Mouse (Mus musculus): ENCODE results near the gene Rnf24. TPM values are rescaled to one million over a fixed set of nuclear protein-coding genes. Genes with fewer than 3 reads are reported as not detected.
"Not testable (repeated sequence)": the region's sequence is repeated elsewhere in the genome, so short reads cannot be mapped to it uniquely, and the experiment has no call there.

The Rnf24 gene
- polyA plus RNA-seq, 1 experiment = not detected

DNA sequence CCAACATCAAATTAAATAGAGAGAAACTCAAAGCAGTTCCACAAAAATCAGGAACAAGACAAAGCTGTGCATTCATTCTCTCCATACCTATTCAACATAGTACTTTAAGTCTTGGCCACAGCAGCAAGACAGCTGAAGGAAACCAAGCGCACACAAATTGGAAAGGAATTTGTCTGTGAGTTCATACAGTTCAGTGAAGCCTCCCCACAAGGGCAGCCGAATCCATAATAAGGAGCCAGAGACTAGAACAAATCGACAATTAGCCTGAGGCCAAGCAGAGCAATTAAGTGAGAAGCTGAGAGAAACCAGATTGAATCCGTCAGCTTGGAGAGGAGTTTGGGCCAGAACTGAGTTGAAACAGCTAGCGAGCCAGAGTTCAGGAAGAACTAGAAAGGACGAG, 33.3 kb downstream of the Rnf24 start:
- Histone ChIP-seq H3K27me3 (ENCODE audit: control insufficient read depth) (no peaks in the 10 kb centered on the region), H3K9me3 (ENCODE audit: control insufficient read depth, low read length) (no peaks in the 10 kb centered on the region), H3K4me3 (replicated peaks) (no peak overlapping the region), H3K4me1 (ENCODE audit: control insufficient read depth) (peaks cover 4% of the 10 kb centered on the region), H3K36me3 (ENCODE audit: control insufficient read depth) (no peaks in the 10 kb centered on the region)
- TF ChIP-seq TAL1 (IDR thresholded peaks at IDR 0.05; ENCODE audit: low read length) (no peak), GATA1 (IDR thresholded peaks at IDR 0.05; ENCODE audit: low read length) (no peak)

DNA sequence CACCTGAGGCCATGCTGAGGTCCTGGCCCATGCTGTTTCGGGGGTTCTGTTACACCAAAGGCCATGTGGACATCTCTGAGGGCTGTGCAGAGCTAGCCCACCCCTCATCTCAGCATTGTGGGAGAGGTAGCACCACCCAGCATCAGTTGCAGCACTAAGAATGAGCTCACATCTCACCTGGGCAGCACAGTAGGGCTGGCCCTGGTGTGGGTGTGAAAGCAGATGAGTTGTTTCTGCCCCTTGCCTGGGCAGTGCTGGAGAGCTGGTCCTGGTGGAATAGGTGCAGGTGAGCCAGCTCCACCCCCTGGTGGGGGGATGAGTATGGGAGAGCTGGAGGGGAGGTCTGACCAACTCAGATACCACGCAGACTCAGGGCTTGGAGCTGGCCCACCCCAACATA, 36.5 kb downstream of the Rnf24 start:
- H3K9me3 ChIP-seq (ENCODE audit: control insufficient read depth, low read length) = no peaks in the 10 kb centered on the region
- no peak overlapping the region for H3K4me3 ChIP-seq (replicated peaks)
- no peaks in the 10 kb centered on the region for H3K4me1 ChIP-seq (ENCODE audit: control insufficient read depth)
- TF ChIP-seq TAL1 (IDR thresholded peaks at IDR 0.05; ENCODE audit: low read length) = no peak
- TF ChIP-seq GATA1 (IDR thresholded peaks at IDR 0.05; ENCODE audit: low read length) = no peak
- H3K36me3 ChIP-seq (ENCODE audit: control insufficient read depth) = no peaks in the 10 kb centered on the region
- no peaks in the 10 kb centered on the region for H3K27me3 ChIP-seq (ENCODE audit: control insufficient read depth)

DNA sequence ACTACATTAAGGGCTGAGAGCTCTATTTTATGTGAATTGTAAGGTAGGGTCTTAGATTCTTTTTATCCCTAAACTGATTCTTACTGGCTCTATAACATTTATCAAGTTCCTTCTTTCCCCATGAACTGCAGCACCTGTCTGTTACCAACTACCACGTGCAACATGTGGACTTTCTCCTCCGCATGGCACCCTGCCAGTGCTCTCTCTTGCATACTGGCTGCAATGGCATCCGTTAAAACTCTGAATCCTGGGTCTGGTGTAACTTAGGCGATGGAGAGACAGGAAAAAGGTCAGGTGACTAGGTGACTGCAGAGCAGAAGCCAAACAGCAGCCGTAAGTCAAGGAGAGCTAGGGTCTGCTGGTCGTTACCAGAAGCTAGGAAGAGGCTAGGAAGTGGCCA, 43.4 kb downstream of the Rnf24 start:
- no peaks in the 10 kb centered on the region for H3K4me1 ChIP-seq (ENCODE audit: control insufficient read depth)
- TF ChIP-seq TAL1 (IDR thresholded peaks at IDR 0.05; ENCODE audit: low read length) = no peak
- TF ChIP-seq GATA1 (IDR thresholded peaks at IDR 0.05; ENCODE audit: low read length) = no peak
- H3K27me3 ChIP-seq (ENCODE audit: control insufficient read depth) = no peaks in the 10 kb centered on the region
- no peak overlapping the region for H3K4me3 ChIP-seq (replicated peaks)
- H3K9me3 ChIP-seq (ENCODE audit: control insufficient read depth, low read length) = no peaks in the 10 kb centered on the region
- H3K36me3 ChIP-seq (ENCODE audit: control insufficient read depth) = no peaks in the 10 kb centered on the region

DNA sequence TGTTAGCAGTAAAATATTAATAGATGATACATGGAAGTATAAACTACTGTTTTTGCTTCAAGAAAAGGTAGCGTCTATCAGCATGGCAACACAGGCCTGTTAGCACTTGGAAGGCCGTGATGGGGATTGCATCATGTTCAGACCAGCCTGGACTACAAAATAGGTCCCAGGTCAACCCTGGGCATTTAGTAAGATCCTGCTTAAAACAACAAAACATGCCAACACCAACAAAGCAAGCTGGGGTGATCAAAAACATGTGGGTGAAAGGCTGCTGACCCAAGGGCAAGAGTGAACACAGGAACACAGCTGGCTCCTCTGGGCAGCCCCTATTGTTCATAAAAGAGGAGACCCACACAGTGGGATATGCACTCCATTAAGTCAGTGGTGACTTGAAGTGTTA, 44.9 kb downstream of the Rnf24 start:
- Histone ChIP-seq H3K36me3 (ENCODE audit: control insufficient read depth) (peaks cover 1% of the 10 kb centered on the region; the same call in 1 of the 2 replicates), H3K4me3 (replicated peaks) (no peak overlapping the region), H3K4me1 (ENCODE audit: control insufficient read depth) (no peaks in the 10 kb centered on the region), H3K27me3 (ENCODE audit: control insufficient read depth) (no peaks in the 10 kb centered on the region), H3K9me3 (ENCODE audit: control insufficient read depth, low read length) (no peaks in the 10 kb centered on the region)
- no peak for TF ChIP-seq GATA1 (IDR thresholded peaks at IDR 0.05; ENCODE audit: low read length)
- no peak for TF ChIP-seq TAL1 (IDR thresholded peaks at IDR 0.05; ENCODE audit: low read length)

DNA sequence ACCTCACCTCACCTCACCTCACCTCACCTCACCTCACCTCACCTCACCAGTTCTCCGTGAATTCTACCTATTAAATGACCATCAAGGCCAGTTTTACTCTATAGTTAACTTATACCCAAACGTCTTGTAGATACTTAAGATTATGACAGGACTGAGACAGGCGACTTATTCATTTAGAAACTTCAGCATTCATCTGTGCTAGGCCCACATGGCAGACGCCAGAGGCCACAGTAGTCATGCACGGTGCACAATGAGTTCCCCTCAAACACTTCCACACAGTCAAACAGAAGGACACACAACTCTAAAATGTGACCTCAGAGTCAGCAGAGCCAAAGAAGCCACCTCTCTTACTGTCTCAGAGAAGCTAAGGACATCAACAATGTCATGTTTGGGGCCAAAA, 45.3 kb downstream of the Rnf24 start:
- TF ChIP-seq GATA1 (IDR thresholded peaks at IDR 0.05; ENCODE audit: low read length) (no peak), TAL1 (IDR thresholded peaks at IDR 0.05; ENCODE audit: low read length) (no peak)
- Histone ChIP-seq H3K36me3 (ENCODE audit: control insufficient read depth) (peaks cover 2% of the 10 kb centered on the region; the same call in 1 of the 2 replicates), H3K4me1 (ENCODE audit: control insufficient read depth) (no peaks in the 10 kb centered on the region)

DNA sequence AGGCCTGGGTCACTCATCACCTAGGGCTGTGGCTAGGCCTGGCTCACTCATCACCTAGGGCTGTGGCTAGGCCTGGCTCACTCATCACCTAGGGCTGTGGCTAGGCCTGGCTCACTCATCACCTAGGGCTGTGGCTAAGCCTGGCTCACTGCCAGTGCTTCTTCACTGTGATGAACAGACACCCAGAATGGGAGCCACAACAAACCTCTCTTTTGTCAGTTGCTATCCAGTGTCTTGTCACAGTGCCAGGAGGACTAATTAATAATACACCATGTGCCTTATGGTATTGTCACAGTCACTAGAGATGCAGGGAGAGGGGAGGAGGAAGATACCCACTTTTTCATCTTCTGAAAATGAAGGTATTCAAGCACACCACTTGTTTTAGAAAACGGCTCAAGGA, 47.5 kb downstream of the Rnf24 start:
- H3K9me3 ChIP-seq (ENCODE audit: control insufficient read depth, low read length); H3K4me3 ChIP-seq (replicated peaks); H3K27me3 ChIP-seq (ENCODE audit: control insufficient read depth); H3K36me3 ChIP-seq (ENCODE audit: control insufficient read depth); H3K4me1 ChIP-seq (ENCODE audit: control insufficient read depth): not testable (repeated sequence)

More for the DNA sequence above, 45.3 kb downstream of the Rnf24 start:
- Histone ChIP-seq H3K9me3 (ENCODE audit: control insufficient read depth, low read length) (no peaks in the 10 kb centered on the region), H3K27me3 (ENCODE audit: control insufficient read depth) (no peaks in the 10 kb centered on the region), H3K4me3 (replicated peaks) (no peak overlapping the region)

DNA sequence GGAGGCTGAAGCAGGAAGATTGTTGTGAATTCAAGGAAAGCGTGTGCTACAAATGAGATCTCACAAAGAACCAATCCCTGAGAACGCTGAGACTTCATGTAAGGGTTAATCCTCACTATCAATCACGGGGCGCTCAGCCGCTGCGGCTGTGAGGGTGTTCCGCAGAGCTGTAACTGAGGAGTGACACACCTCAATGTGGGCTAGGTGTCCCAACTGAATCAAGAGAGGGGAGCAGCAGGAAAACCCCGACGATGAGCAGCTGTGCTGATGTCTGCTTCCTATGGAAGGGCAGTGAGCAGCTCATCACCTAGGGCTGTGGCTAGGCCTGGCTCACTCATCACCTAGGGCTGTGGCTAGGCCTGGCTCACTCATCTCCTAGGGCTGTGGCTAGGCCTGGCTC, 48.2 kb downstream of the Rnf24 start:
- TF ChIP-seq GATA1 (IDR thresholded peaks at IDR 0.05; ENCODE audit: low read length) = no peak
- no peak for TF ChIP-seq TAL1 (IDR thresholded peaks at IDR 0.05; ENCODE audit: low read length)
- Histone ChIP-seq H3K36me3 (ENCODE audit: control insufficient read depth) (peaks cover 9% of the 10 kb centered on the region), H3K4me3 (replicated peaks) (no peak overlapping the region), H3K9me3 (ENCODE audit: control insufficient read depth, low read length) (no peaks in the 10 kb centered on the region), H3K27me3 (ENCODE audit: control insufficient read depth) (no peaks in the 10 kb centered on the region), H3K4me1 (ENCODE audit: control insufficient read depth) (no peaks in the 10 kb centered on the region)

DNA sequence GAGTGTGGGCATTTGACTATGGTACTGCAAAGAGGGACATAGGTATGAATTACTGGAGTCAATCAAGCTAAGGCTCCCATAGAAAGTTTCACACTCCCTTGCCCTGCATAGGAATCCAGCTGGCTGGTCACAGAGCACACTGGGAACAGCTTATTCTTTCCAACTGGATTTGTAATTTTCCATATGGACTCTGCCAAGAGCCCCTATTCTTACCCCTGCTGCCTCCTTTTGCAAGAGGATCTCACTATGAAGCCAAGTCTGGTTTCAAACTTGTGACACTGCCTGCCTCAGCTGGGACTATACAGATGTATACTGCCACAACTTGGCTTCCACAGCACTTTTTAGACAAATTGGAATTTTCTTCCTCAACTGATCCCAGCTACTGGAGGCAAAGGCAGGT, 51.1 kb downstream of the Rnf24 start:
- TF ChIP-seq TAL1 (IDR thresholded peaks at IDR 0.05; ENCODE audit: low read length) (no peak), GATA1 (IDR thresholded peaks at IDR 0.05; ENCODE audit: low read length) (no peak)
- Histone ChIP-seq H3K36me3 (ENCODE audit: control insufficient read depth) (peaks cover 34% of the 10 kb centered on the region), H3K4me3 (replicated peaks) (no peak overlapping the region), H3K4me1 (ENCODE audit: control insufficient read depth) (no peaks in the 10 kb centered on the region), H3K27me3 (ENCODE audit: control insufficient read depth) (no peaks in the 10 kb centered on the region), H3K9me3 (ENCODE audit: control insufficient read depth, low read length) (no peaks in the 10 kb centered on the region)

DNA sequence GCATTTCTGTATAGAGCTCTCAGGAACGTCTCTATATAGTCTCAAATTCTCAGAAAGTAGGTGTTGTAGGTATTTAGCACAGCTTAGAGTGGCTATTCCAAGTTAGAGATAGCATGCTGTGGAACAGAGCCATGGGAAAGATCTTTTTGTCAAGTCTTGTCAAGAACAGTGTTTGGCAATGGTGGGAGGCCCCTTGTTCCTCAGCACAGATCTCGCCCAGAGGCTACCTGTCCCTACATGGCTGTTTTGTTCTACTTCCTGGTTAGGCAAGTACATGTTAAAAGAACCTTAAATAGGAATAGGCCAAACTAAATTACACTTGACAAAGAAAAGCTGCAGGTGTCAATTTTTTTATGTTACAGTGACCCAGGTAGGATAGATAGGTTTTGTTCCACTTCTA, 52.2 kb downstream of the Rnf24 start:
- H3K4me1 ChIP-seq (ENCODE audit: control insufficient read depth) = no peaks in the 10 kb centered on the region
- peaks cover 45% of the 10 kb centered on the region for H3K36me3 ChIP-seq (ENCODE audit: control insufficient read depth)
- no peak for TF ChIP-seq GATA1 (IDR thresholded peaks at IDR 0.05; ENCODE audit: low read length)
- TF ChIP-seq TAL1 (IDR thresholded peaks at IDR 0.05; ENCODE audit: low read length) = no peak
- H3K27me3 ChIP-seq (ENCODE audit: control insufficient read depth) = no peaks in the 10 kb centered on the region
- no peak overlapping the region for H3K4me3 ChIP-seq (replicated peaks)
- H3K9me3 ChIP-seq (ENCODE audit: control insufficient read depth, low read length) = peaks cover 3% of the 10 kb centered on the region; the same call in 1 of the 2 replicates

DNA sequence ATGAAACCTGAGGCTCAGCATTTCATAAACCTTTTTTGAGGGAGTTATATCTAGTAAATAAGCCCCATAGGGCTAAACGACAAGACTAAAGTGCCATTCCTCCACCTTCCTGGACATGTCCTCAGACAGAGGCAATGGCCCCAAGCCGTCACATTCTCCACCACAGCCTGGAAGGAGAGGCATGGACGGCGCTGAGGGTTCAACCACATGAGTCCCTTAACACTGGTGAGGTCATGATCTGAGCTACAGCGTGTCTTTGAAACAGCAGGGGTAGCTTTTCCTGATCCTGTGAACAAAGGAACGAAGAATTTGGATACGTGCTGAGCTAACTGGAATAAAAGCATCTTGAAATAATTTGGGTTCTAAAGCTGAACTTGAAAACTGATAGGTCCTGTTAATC, 54.0 kb downstream of the Rnf24 start:
- not testable (repeated sequence) for H3K4me1 ChIP-seq (ENCODE audit: control insufficient read depth); H3K4me3 ChIP-seq (replicated peaks); H3K27me3 ChIP-seq (ENCODE audit: control insufficient read depth); H3K9me3 ChIP-seq (ENCODE audit: control insufficient read depth, low read length)
- peaks cover 63% of the 10 kb centered on the region for H3K36me3 ChIP-seq (ENCODE audit: control insufficient read depth)
